Mouse (Mus musculus): ENCODE measurements at regions not wholly inside any gene's neighbourhood (a gene's known extent, or its start where the extent isn't known, plus 50 kb on each side); places are given as distances from the start of the nearest gene placed in this dataset.

- DNase-seq (ENCODE audit: low spot score) (no peak), ATAC-seq (ENCODE audit: low FRiP score) (no peak)
- Histone ChIP-seq H3K4me2 (ENCODE audit: low read depth, low read length, poor library complexity, severe bottlenecking) (no peak overlapping the region), H3K27me3 (ENCODE audit: insufficient read depth, low read length) (no peaks in the 10 kb centered on the region), H3K9ac (replicated peaks; ENCODE audit: low read length, poor library complexity, severe bottlenecking) (no peak overlapping the region), H3K27ac (ENCODE audit: low read depth, low read length) (no peak overlapping the region), H3K9me3 (ENCODE audit: low read length) (no peaks in the 10 kb centered on the region), H3K4me3 (ENCODE audit: low read depth, low read length) (no peak overlapping the region), H3K36me3 (ENCODE audit: insufficient read depth, low read length) (no peaks in the 10 kb centered on the region), H3K4me1 (ENCODE audit: insufficient read depth, low read length) (no peaks in the 10 kb centered on the region)
- 66% methylated on average over 2 of the region's 2 CpGs for WGBS
- no peak for TF ChIP-seq CTCF (IDR thresholded peaks at IDR 0.05)
Observed at GRCm38 (mm10) chr10:74834359-74834758, 132.6 kb upstream of the Gnaz start.

- Histone ChIP-seq H3K4me3 (ENCODE audit: low read depth, low read length) (no peak overlapping the region), H3K36me3 (ENCODE audit: insufficient read depth, low read length) (no peaks in the 10 kb centered on the region), H3K27me3 (ENCODE audit: insufficient read depth, low read length) (no peaks in the 10 kb centered on the region), H3K9me3 (ENCODE audit: low read length) (no peaks in the 10 kb centered on the region), H3K9ac (replicated peaks; ENCODE audit: low read length, poor library complexity, severe bottlenecking) (no peak overlapping the region), H3K4me2 (ENCODE audit: low read depth, low read length, poor library complexity, severe bottlenecking) (peak overlapping the region; percentile 18; the same call in 1 of the 2 replicates), H3K27ac (ENCODE audit: low read depth, low read length) (no peak overlapping the region), H3K4me1 (ENCODE audit: insufficient read depth, low read length) (no peaks in the 10 kb centered on the region)
- WGBS: 10% methylated on average over 7 of the region's 7 CpGs
- peak; percentile 91 for DNase-seq (ENCODE audit: low spot score)
- TF ChIP-seq CTCF (IDR thresholded peaks at IDR 0.05): peak; percentile 91
- no peak for ATAC-seq (ENCODE audit: low FRiP score)
Observed at GRCm38 (mm10) chr10:74848372-74848771, 118.6 kb upstream of the Gnaz start.

GRCm38 (mm10) chr10:74854991-74855664 lies 111.8 kb upstream of the Gnaz start:
- Histone ChIP-seq H3K36me3 (ENCODE audit: insufficient read depth, low read length) (no peaks in the 10 kb centered on the region), H3K4me1 (ENCODE audit: insufficient read depth, low read length) (no peaks in the 10 kb centered on the region), H3K4me3 (ENCODE audit: low read depth, low read length) (no peak overlapping the region), H3K4me2 (ENCODE audit: low read depth, low read length, poor library complexity, severe bottlenecking) (no peak overlapping the region), H3K27me3 (ENCODE audit: insufficient read depth, low read length) (no peaks in the 10 kb centered on the region), H3K27ac (ENCODE audit: low read depth, low read length) (no peak overlapping the region), H3K9ac (replicated peaks; ENCODE audit: low read length, poor library complexity, severe bottlenecking) (no peak overlapping the region), H3K9me3 (ENCODE audit: low read length) (no peaks in the 10 kb centered on the region)
- WGBS: 40% methylated on average over 4 of the region's 4 CpGs
- ATAC-seq (ENCODE audit: low FRiP score) (peak; percentile 56; the same call in 1 of the 2 replicates), DNase-seq (ENCODE audit: low spot score) (peak; percentile 84)
- TF ChIP-seq CTCF (IDR thresholded peaks at IDR 0.05): no peak
